Mouse (Mus musculus): ENCODE measurements around the gene 1700030J22Rik. TPM values are rescaled to one million over a fixed set of nuclear protein-coding genes. Genes with fewer than 3 reads are reported as not detected.

Gene 1700030J22Rik
- polyA plus RNA-seq (2012; rRNA removed) = 0.25 and 0.29 TPM in 2 replicates

DNA sequence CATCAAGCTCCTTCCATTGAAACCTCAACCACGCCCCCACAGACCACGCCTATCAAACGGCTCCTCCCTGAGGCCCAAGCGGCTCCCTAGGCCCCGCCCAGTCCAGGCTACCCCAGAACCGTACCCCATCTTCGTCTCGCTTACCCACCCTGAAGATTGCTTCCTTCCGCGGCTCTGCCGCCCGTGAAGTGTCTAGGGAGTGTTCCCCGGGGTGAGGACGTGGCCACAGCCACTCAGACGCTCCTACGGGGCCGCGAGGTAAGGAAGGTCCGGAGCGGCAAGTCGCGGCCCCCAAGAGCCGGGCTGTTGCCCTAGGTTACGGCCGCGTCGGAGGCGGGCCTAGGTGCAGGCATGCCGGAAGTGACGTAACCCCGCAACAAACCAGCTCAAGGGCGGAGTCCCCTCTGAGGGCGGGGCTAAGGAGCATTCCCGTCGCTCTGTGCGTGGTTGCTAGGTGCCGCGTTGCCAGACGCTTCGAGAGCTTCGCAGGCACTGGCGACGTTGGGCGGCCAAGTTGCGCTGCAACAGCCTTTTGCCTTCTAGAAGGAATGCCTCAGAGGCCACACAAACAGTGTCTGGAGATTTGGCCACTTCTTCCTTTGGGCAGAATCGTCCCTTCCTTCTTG lies at the start of gene 1700030J22Rik:
TSS of gene 1700030J22Rik (minus strand) at position 329 of the 626 bp plus-strand sequence.

DNA sequence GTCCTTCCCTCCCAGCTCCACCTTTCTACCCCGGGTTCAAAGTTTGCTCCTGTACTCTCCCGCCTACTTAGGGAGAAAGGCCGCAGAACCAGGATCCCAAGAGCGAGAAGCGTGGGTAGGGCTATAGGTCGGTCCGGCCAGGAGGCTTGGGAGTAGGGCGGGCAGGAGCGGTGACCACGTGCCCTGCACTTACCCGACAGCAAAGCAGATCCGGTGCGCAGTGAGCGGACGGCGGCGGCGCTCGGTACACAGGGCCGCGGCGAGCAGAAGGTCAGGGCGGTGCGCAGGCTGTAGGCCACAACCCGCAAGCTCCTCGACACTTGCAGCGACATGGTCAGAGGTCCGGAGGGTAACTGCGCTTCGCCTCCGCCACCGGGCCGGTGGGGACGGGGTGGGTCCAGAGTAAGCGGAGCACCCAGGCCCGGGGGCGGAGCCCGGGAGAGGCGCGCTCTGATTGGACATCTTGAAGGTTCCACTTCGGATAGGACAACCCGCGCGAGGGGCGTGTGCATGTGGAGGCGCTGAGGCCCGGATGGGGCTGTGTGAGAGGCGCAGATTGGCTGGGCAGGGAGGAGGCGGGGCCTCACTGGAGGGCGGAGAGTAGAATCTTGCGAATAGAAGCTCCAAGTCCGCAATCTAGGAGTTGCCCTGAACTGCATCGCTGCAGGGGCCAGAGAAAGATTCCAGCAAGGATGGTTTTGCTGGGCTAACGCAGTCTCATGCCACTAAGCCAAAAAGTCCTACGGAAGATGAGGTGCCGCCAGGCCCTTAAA lies 14.5 kb upstream of the 1700030J22Rik start, which contains the start of gene Gcsh:
TSS of gene Gcsh (minus strand) at position 443 of the 773 bp plus-strand sequence.

DNA sequence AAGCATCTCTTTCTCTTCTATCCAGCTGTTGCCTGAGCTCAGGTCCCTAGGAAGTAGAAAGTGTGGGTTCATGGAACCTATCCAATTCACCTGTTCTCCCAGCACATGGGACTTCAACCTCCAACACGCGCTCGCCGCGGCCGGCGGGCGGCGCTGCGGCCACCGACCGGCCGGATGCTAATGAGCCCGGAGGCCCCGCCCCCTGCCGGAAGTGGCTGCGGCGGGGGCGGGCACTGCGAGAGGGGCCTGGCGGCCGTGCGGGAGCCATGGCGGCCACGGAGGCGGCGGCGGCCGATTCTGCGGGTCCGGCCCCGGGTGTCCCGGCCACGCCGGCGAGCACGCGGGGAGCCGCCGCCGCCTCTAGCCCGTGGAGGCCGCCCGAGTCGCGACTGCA lies 35.6 kb downstream of the 1700030J22Rik start, which contains the start of gene Atmin:
TSS of gene Atmin (plus strand) at position 233 of the 394 bp plus-strand sequence.

DNA sequence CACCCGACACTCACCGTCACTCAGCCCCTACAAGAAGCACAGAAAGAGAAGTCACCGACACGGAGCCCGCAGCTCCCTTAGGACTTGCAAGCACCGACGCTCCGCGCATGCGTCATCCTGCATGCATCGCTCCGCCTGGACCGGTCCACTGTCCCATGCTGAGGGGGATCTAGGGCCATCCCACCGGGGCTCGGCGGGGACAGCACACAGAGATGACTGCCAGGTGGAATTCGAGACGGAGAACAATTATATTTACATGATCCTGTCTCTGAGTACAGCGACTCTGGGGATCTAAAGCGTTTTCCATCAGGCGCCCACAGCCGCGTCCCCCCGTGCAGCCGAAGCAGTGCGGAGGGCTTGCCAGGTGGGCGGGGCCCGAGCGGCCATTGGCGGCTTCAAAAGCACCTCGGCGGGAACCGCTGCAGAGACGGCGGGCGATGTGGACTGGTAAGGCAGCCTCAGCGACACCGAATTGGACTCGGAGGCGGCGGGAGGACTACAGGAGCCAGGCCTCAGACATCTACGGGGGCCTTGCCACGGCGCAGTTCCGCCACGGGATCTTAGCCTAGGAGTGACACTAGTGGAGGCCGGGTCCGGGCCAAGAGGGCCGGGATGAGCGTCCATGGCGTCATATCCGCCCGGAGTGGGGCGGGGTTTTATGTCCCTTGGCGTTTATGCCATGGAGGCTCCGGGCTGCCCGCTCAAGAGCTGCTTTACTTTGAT lies 57.3 kb downstream of the 1700030J22Rik start, which contains the start of the genes Cmc2 and Cenpn:
TSS of gene Cmc2 (minus strand) at position 119 of the 723 bp plus-strand sequence.
TSS of gene Cenpn (plus strand) at position 394 of the 723 bp plus-strand sequence.

Other genes starting within 250 kb of the 1700030J22Rik start
- 0.62 and 0.67 TPM in 2 replicates for gene Cdyl2, start 246.0 kb downstream of the 1700030J22Rik start, polyA plus RNA-seq (2012; rRNA removed)
- gene Cmc2, start 57.5 kb downstream of the 1700030J22Rik start, polyA plus RNA-seq (2012; rRNA removed) = 24.7 and 24.8 TPM in 2 replicates
- gene Cenpn, start 57.2 kb downstream of the 1700030J22Rik start, polyA plus RNA-seq (2012; rRNA removed) = 21.7 and 23.7 TPM in 2 replicates
- gene Atmin, start 35.6 kb downstream of the 1700030J22Rik start, polyA plus RNA-seq (2012; rRNA removed) = 2.8 and 3.3 TPM in 2 replicates
- 43.2 and 47.7 TPM in 2 replicates for gene Gcsh, start 14.6 kb upstream of the 1700030J22Rik start, polyA plus RNA-seq (2012; rRNA removed)
- 0.01 TPM in 2 replicates for gene Pkd1l2, start 103.5 kb upstream of the 1700030J22Rik start, polyA plus RNA-seq (2012; rRNA removed)
- 4.6 and 5.5 TPM in 2 replicates for gene Bco1, start 116.9 kb upstream of the 1700030J22Rik start, polyA plus RNA-seq (2012; rRNA removed)
- gene Gan, start 179.2 kb upstream of the 1700030J22Rik start, polyA plus RNA-seq (2012; rRNA removed) = 1.6 and 1.9 TPM in 2 replicates

All from liver, embryonic 14 days (tissue).